Mouse (Mus musculus) bone marrow, adult 2 months (tissue): Measurements from ENCODE around the gene Megf6.

Source experiments
- CTCF ChIP-seq: fragments of 200-500 bp; IDR thresholded peaks from 2 replicates; pipeline ENCODE4 v1.5.1; 2011; ENCODE audit warnings: low read length, control low read depth; ENCODE audit not compliant: control insufficient read depth, insufficient read depth
- POLR2A ChIP-seq: fragments of 200-500 bp; IDR thresholded peaks from 2 replicates; pipeline ENCODE4 v1.6.1; 2011; ENCODE audit warnings: low read depth, mild to moderate bottlenecking, control low read depth, low read length, borderline replicate concordance; ENCODE audit not compliant: control insufficient read depth

DNA sequence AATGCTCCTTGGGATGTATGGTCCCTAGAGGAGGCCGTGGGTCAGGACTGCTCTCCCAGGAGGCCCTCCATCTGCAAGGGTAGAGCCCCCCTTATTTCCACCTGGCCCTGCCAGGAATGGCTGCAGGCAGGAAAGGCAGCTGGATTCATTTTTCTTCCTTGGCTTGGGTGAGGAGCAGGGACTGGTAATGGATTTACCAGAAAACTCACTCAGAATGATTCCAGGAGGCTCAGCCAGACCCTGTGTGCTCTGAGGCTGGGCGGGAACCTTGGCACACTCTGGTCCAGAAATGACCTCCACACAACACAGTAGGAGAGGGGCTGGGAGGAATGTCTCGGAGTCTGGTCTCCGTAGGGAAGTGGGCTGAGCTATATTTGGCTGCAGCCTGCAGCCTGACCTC, 61.8 kb downstream of the Megf6 start:
- TF ChIP-seq CTCF, result no peak
- TF ChIP-seq POLR2A, result no peak
